In the genomic region with DNA sequence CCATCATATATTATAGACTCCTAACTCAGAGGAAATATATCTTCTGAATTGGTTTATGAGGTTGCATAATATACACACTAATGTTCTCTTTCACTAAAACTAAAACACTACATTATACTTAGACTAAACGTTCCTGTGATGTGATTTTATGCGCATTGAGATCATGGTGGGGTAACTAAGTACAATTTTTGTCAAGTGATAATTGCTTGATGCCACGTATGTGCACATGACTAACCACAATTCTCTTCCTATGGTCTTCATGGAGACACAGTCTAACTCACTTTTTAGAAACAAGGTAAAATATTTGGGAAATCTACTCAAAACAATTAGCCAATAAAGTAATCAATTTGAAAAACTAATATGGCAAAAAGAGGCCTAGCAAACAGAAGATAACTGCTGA, we compare ENCODE assay signal across 8 mouse cellular contexts. TPM values are rescaled to one million over a fixed set of nuclear protein-coding genes. Genes with fewer than 3 reads are reported as not detected.
DNase-seq lines count a peak whose midpoint lies in the region; ATAC-seq and TF ChIP-seq lines count a peak whose summit lies in the region.

No protein-coding gene starts in this region.

- TF ChIP-seq POLR2A in MEL (IDR thresholded peaks at IDR 0.05; ENCODE audit: control insufficient read depth in 1 of 2, insufficient read depth in 1 of 2, low read depth in 1 of 2, low read length in 2 of 2, poor library complexity in 1 of 2) = no peak

- no peaks in the 10 kb centered on the region for H3K9me3 ChIP-seq in heart, embryonic 12.5 days (replicated peaks)
- no peaks in the 10 kb centered on the region for H3K9me3 ChIP-seq in MEL (replicated peaks; ENCODE audit: insufficient read depth, low read length)
- H3K9me3 ChIP-seq in hindbrain, embryonic 13.5 days = no peaks in the 10 kb centered on the region
- H3K9me3 ChIP-seq in midbrain, embryonic 11.5 days (ENCODE audit: control insufficient read depth, low read length) = no peaks in the 10 kb centered on the region

- H3K27me3 ChIP-seq in heart, embryonic 12.5 days (replicated peaks) = no peaks in the 10 kb centered on the region
- H3K27me3 ChIP-seq in MEL (ENCODE audit: control insufficient read depth in 1 of 2, insufficient read depth in 2 of 2, low read length in 2 of 2) = no peaks in the 10 kb centered on the region
- no peaks in the 10 kb centered on the region for H3K27me3 ChIP-seq in hindbrain, embryonic 13.5 days
- H3K27me3 ChIP-seq in midbrain, embryonic 11.5 days (ENCODE audit: control insufficient read depth, insufficient read depth, low read length) = no peaks in the 10 kb centered on the region

- WGBS in heart, embryonic 12.5 days = 70% methylated on average over 3 of the region's 3 CpGs
- WGBS in hindbrain, embryonic 13.5 days = 71% methylated on average over 3 of the region's 3 CpGs
- WGBS in midbrain, embryonic 11.5 days = 82% methylated on average over 3 of the region's 3 CpGs

- H3K36me3 ChIP-seq in heart, embryonic 12.5 days = peaks cover 7% of the 10 kb centered on the region; the same call in 1 of the 2 replicates
- peaks cover 2 to 19% of the 10 kb centered on the region in 2 experiments; a peak in 2 of 4 replicates for H3K36me3 ChIP-seq in MEL (ENCODE audit: control insufficient read depth in 1 of 2, insufficient read depth in 2 of 2, low read length in 2 of 2)
- peaks cover 5% of the 10 kb centered on the region for H3K36me3 ChIP-seq in hindbrain, embryonic 13.5 days
- H3K36me3 ChIP-seq in midbrain, embryonic 11.5 days (ENCODE audit: control insufficient read depth, insufficient read depth, low read length) = no peaks in the 10 kb centered on the region

- no peak for TF ChIP-seq RAD21 in MEL (IDR thresholded peaks at IDR 0.05; ENCODE audit: low read depth, low read length)

- peak overlapping the region; percentile 78 for H3K4me3 ChIP-seq in heart, embryonic 12.5 days
- peak overlapping the region; percentile 88 to 90 for H3K4me3 ChIP-seq in MEL (ENCODE audit: control insufficient read depth in 1 of 2, insufficient read depth in 1 of 2, low read depth in 2 of 2, low read length in 2 of 2)
- peak overlapping the region; percentile 89 for H3K4me3 ChIP-seq in hindbrain, embryonic 13.5 days
- H3K4me3 ChIP-seq in midbrain, embryonic 11.5 days (ENCODE audit: low read depth, low read length) = peak overlapping the region; percentile 94

- peaks cover 41% of the 10 kb centered on the region for H3K79me2 ChIP-seq in MEL (ENCODE audit: control insufficient read depth, insufficient read depth, low read length, poor library complexity)

- H3K4me2 ChIP-seq in heart, embryonic 12.5 days = peak overlapping the region; percentile 70
- peak overlapping the region; percentile 73 for H3K4me2 ChIP-seq in hindbrain, embryonic 13.5 days
- peak overlapping the region; percentile 73 for H3K4me2 ChIP-seq in midbrain, embryonic 11.5 days

- no peak overlapping the region; the same call in 1 of the 2 replicates for H3K27ac ChIP-seq in heart, embryonic 12.5 days (ENCODE audit: poor library complexity, severe bottlenecking)
- no peak overlapping the region for H3K27ac ChIP-seq in MEL (ENCODE audit: control insufficient read depth, low read depth, low read length)
- H3K27ac ChIP-seq in hindbrain, embryonic 13.5 days = no peak overlapping the region
- H3K27ac ChIP-seq in midbrain, embryonic 11.5 days (ENCODE audit: low read depth, low read length) = no peak overlapping the region

- DNase-seq in heart, adult 18-20 months = no peak
- DNase-seq in MEL (ENCODE audit: low read depth, low spot score) = no peak
- peak; percentile 70 for DNase-seq in midbrain, embryonic 11.5 days (ENCODE audit: low spot score, missing footprints)
- DNase-seq in gastrocnemius, postnatal 4 days (ENCODE audit: low spot score in 2 of 2) = no peak
- no peak for DNase-seq in cerebellum, adult 8-10 months
- no peak for DNase-seq in frontal cortex, postnatal 25 days (ENCODE audit: low spot score in 2 of 2)

- TF ChIP-seq EP300 in MEL (IDR thresholded peaks at IDR 0.05; ENCODE audit: low read depth in 1 of 2, low read length in 2 of 2) = no peak

- H3K9ac ChIP-seq in heart, embryonic 12.5 days = peak overlapping the region; percentile 92
- H3K9ac ChIP-seq in MEL (ENCODE audit: control insufficient read depth, low read depth, low read length, poor library complexity, severe bottlenecking) = peak overlapping the region; percentile 100
- peak overlapping the region; percentile 88 for H3K9ac ChIP-seq in hindbrain, embryonic 13.5 days
- peak overlapping the region; percentile 97 for H3K9ac ChIP-seq in midbrain, embryonic 11.5 days (ENCODE audit: low read length)

- no peak for TF ChIP-seq CTCF in MEL (IDR thresholded peaks at IDR 0.05 in 2 of 3, conservative IDR thresholded peaks at IDR 0.05 in 1 of 3; ENCODE audit: control insufficient read depth in 1 of 3, insufficient read depth in 1 of 3, low read depth in 2 of 3, low read length in 3 of 3, poor library complexity in 1 of 3, severe bottlenecking in 1 of 3)

- H3K4me1 ChIP-seq in heart, embryonic 12.5 days (replicated peaks) = peaks cover 3% of the 10 kb centered on the region; the same call in 1 of the 2 replicates
- H3K4me1 ChIP-seq in MEL (ENCODE audit: control insufficient read depth in 1 of 2, insufficient read depth in 2 of 2, low read length in 2 of 2) = peaks cover 0 to 5% of the 10 kb centered on the region in 2 experiments; a peak in 3 of 4 replicates
- H3K4me1 ChIP-seq in hindbrain, embryonic 13.5 days (replicated peaks) = peaks cover 19% of the 10 kb centered on the region
- no peaks in the 10 kb centered on the region for H3K4me1 ChIP-seq in midbrain, embryonic 11.5 days (ENCODE audit: control insufficient read depth, insufficient read depth, low read length)

- no peak for ATAC-seq in heart, embryonic 12.5 days (ENCODE audit: insufficient number of reproducible peaks, low FRiP score)
- ATAC-seq in hindbrain, embryonic 13.5 days (ENCODE audit: low FRiP score) = no peak
- no peak for ATAC-seq in midbrain, embryonic 11.5 days (ENCODE audit: low FRiP score)

TF ChIP-seq in MEL, 35 proteins besides CTCF, POLR2A, EP300 and RAD21:
- no peak for TF ChIP-seq USF2 (IDR thresholded peaks at IDR 0.05; ENCODE audit: borderline replicate concordance in 1 of 2, insufficient read depth in 1 of 2, low read depth in 1 of 2, low read length in 2 of 2)
- no peak for TF ChIP-seq BHLHE40 (IDR thresholded peaks at IDR 0.05; ENCODE audit: borderline replicate concordance, low read depth, low read length)
- TF ChIP-seq ZNF384 (IDR thresholded peaks at IDR 0.05; ENCODE audit: low read depth, low read length) = no peak
- TF ChIP-seq CHD2 (IDR thresholded peaks at IDR 0.05; ENCODE audit: low read length) = no peak
- no peak for TF ChIP-seq KAT2A (conservative IDR thresholded peaks at IDR 0.05; ENCODE audit: low read depth, low read length)
- TF ChIP-seq JUND (IDR thresholded peaks at IDR 0.05; ENCODE audit: low read depth, low read length) = no peak
- TF ChIP-seq ETS1 (IDR thresholded peaks at IDR 0.05; ENCODE audit: low read depth, low read length) = no peak
- no peak for TF ChIP-seq ZC3H11A (IDR thresholded peaks at IDR 0.05; ENCODE audit: low read depth, low read length)
- no peak for TF ChIP-seq NELFE (IDR thresholded peaks at IDR 0.05; ENCODE audit: low read depth, low read length)
- TF ChIP-seq POLR2AphosphoS5 (IDR thresholded peaks at IDR 0.05; ENCODE audit: borderline replicate concordance, low read depth, low read length) = no peak
- TF ChIP-seq HCFC1 (IDR thresholded peaks at IDR 0.05; ENCODE audit: low read depth, low read length) = no peak; the same call in 1 of the 2 replicates
- TF ChIP-seq MYC (IDR thresholded peaks at IDR 0.05; ENCODE audit: low read depth, low read length) = no peak

RNA-seq across cellular contexts. Expression of a gene that starts 1.2 kb away (rescaled TPM):
- polyA plus RNA-seq in heart, embryonic 12.5 days (2016; fragmentation: Nextera tagmentation; extraction: Ambion mirVana) = 208 and 209 TPM in 2 replicates
- 100 to 1,000 TPM; 106 to 124 TPM for total RNA-seq in heart, adult 18-20 months (2021)
- total RNA-seq in MEL (2012; rRNA removed) = 170 and 176 TPM in 2 replicates
- 100 to 1,000 TPM in 1 of 2 experiments, not detected in 1; 126 TPM for polyA plus RNA-seq in MEL (2012; ENCODE audit: insufficient read depth in 1 of 2, insufficient read length in 2 of 2, low read depth in 1 of 2, low replicate concordance in 2 of 2, missing spikeins in 1 of 2)
- 174 and 177 TPM in 2 replicates for polyA plus RNA-seq in hindbrain, embryonic 13.5 days (2015; fragmentation: Nextera tagmentation; extraction: Ambion mirVana)
- polyA plus RNA-seq in midbrain, embryonic 11.5 days (2014; fragmentation: Nextera tagmentation; extraction: Ambion mirVana) = 241 and 251 TPM in 2 replicates
- total RNA-seq in gastrocnemius, postnatal 4 days (2021) = 10 to 100 TPM; 80.9 to 87.6 TPM
